Mouse (Mus musculus): ENCODE results near the gene Ddx23.
A peak's percentile ranks its signal among the peaks of the same experiment; 100 is the strongest.

Ddx23 gene

DNA sequence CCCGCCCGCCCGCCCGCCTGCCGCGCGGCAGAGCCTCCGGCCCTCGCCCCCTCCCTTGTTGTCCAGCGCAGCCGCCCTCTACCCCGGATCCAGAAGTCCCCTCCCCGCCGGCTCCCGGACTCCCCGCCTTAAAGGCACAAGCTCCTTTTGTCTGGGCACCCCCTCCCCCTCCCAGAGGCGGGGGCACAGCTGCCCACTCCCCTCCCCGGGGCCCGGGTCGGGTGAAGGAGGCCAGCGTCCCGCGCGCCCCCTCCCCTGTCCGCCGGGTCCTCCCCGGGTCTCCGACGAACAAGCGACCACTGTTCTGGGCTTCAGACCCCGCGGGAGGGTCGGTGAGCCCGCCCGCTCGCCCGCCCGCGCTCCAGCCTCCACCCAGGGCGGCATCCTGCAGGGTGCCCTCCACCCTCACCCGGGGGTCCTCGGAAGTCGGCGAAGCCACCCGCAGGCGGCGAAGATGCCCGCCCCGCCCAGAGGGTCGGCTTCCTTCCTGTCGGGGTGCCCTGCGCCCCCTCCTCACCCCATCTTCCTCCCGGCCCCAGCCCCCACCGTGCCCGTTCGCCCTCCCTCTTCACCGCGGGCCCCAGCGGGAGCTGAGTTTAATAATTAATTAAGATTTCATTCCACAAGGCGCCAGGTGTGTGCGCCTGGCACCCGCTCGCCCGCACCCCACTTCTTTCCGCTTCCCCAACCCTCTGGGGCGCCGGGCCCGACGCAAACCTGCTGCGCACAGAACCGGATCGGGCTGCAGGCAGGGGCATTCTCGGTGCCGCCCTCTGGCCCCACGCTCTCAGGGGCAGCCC, 53.2 kb downstream of the Ddx23 start, which contains the start of gene Adcy6:
Gene Adcy6, minus strand, starts transcription at position 746 of the 800 bp plus-strand sequence.
- peak; percentile 66 for DNase-seq (ENCODE audit: extremely low read depth, insufficient read length, low spot score)

DNA sequence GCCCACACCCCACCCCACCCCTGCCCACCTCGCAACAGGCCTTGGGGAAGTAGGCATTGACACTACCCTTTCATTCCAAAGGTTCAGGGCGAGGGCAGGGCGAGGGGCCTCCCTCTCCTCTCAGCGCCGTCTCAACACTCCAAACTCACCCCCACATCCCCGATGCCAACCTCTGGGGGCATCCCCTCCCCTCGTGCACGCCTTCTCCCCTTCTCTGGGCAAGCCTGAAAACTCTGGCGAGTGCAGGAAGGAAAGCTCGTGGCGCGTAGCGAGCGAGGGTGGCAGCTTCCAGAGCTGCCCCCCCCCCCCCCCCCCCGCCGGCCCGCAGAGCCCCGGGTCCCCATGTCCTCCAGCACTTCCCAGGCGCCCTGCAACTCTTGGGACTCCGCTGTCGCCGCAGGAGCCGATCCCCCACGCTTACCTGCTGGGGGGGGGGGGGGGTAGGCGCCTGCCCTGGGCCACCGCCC, 53.9 kb downstream of the Ddx23 start:
- DNase-seq (ENCODE audit: extremely low read depth, insufficient read length, low spot score), result peak; percentile 66

DNA sequence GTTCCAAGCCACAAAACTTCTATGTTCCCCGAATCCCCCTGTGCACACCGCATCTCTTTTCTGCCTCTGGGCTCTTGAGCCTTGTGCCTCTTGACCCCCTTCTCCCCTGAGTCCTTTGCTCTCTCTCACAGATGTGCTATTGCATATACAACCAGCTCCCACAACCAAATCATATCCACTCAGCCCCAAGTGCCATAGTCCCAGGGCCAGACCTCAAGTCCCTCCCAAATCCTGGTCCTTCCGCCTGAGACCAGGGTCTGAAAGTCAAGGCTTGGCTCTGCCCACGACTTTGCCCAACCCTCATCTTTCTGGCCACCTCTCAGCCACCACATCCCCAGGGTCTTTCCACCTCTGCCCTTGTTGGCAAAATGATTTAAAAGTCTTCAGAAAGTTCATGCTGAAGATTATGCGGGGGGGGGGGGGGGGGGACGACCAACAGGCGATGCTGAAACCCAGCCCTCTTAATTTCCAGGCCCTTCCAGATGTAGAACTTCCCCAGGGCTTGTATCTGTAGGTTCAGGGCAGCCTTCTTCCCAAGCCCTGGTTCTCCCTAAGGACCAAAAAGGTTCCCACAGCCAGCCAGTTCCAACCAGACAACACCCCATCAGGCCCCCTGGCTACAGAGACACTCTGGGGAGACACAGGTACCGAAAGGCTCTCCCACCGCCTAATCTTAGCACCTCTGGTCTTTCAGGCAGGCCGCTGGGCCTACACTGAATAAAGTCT, 54.5 kb downstream of the Ddx23 start:
- DNase-seq (ENCODE audit: extremely low read depth, insufficient read length, low spot score), result peak; percentile 50

DNA sequence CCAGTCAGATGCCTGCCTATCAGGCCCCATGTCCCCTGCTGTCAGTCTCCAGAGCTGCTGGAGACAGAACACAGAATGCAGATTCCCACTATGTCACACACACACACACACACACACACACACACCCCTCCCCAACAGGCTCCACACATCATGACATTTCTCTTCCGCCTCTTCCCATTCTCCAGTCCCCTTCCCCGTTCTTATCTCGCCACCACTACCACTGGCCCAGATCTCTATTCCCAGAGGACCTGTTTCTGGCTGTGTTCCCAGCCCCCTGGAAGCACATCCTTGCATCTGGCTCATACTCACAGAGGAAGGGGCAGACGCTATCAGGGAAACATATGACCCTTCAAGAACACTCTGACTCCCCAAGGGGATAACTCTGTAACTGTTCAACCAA, 55.1 kb downstream of the Ddx23 start:
- no peak for DNase-seq (ENCODE audit: extremely low read depth, insufficient read length, low spot score)

DNA sequence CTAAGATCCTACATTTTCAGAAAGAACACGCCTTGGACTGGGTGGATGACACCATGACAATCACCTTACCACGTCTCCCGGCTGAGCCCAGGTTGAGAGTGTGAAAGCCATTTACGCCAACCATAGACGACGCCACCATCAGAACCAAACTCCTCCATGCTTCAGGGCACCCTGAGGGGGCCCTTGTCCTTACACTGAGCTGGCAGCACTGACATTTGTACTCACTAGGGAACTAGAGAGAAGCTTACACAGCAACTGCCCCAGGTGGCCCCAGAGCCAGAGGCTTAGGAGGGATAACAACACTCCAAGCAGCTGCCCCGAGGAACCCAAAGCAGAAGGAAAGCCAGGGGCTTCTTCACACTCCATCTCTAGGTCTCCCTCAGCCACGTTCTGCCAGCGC, 56.0 kb downstream of the Ddx23 start:
- no peak for DNase-seq (ENCODE audit: extremely low read depth, insufficient read length, low spot score)

DNA sequence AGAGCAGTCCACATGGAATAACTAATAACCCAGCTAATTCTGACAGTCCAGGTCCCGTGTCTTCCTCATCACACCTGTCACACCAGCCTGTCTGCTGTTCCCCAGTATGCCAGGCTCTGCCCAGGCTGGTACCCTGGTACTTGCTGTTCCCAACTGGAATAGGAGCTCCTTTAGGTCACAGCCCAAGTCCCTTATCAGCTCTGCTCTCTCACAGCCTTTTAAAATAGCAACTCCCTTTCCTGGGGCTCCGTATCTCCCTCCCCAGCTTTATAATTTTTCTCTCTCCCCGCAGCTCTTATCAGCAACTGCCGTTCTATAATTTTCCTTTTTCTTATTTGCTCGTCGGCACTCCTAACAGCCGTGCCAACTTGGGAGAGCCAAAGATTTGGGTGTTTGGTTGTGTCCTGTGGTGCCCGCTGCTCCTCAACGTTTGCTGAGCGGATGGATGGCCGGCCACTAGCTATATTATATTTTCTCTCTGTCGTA, 56.6 kb downstream of the Ddx23 start:
- no peak for DNase-seq (ENCODE audit: extremely low read depth, insufficient read length, low spot score)

DNA sequence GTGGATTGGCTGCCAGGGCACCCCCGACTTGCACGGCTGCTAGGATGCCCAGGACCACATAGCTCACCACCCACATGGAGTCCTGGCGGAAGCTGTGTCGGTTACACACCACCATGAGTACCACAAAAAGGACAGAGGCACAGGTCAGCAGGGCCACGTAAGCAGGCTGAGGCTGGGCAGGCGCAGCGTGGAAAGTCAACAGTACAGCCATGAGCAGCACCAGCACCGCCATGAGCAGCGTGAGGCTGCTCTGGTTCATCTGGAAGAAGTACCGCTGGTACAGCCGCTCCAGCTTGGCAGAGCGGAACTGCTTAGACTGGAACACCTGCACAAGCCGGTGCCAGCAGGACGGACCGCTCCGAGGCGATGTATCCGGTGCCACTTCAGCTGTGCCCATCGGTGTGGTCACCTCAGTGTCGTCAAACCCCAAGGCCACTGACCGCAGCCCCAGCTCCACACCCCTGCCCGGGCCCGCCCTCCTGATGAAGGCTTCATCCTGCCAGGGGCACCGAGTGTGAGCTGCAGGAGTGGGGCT, 58.6 kb downstream of the Ddx23 start:
- DNase-seq (ENCODE audit: extremely low read depth, insufficient read length, low spot score), result no peak

DNA sequence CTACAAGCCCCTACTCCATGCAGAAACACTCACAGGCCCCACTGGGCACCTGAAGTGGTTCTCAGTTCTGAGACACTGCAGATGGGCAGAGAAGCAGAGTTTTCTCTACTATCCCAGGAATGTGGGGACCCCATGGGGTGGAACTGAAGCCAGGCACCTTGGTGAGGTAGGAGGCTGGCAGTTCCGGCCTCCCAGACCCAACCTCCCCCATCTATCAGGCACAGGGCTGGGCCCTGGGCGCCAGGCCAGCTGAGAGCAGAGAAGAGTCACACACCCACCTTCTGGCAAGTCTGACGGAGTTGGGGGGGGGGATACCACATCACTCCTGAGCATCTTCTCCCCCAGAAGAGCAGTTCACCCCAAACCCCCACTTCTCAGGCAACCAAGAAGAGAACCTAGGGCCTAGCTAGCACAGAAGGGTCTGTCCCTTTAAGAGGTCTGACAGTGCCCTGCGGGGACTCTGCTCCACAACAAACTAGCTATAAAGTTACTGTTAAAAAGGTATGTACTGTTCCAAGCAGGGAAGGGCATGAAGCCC, 59.7 kb downstream of the Ddx23 start:
- no peak for DNase-seq (ENCODE audit: extremely low read depth, insufficient read length, low spot score)

DNA sequence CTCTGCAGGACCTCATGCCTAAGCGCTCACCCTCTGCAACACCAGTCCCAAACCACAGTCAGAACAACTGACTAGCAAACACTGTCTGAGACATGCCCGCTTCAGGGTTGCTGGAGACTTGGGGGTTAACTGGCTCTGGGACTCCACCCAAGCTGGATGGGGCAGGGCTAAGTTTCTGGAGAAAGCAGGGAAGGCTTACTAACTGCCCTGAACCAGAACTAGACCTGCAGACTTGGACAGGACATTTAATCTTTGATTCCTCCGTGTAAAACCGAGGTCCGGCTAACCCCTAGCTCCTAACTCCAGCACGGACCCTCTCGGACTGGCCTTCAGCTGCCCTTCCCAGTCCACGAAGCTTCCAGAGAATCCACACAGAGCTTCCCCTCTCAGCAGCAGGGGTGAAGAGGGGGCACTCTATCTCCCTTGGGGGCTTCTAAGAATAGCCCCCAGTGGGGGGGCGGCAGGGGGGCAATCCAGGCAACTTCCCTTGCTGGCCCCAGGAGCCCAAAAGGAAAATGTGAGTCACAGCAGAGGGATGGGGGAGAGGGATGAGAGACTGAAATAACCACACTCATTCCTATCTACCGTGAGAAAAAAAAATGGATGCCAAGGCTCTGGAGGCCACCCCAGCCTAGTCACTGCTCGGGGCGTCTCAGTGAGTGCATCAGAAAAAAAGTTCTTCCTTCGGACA, 60.4 kb downstream of the Ddx23 start:
- DNase-seq (ENCODE audit: extremely low read depth, insufficient read length, low spot score), result no peak

DNA sequence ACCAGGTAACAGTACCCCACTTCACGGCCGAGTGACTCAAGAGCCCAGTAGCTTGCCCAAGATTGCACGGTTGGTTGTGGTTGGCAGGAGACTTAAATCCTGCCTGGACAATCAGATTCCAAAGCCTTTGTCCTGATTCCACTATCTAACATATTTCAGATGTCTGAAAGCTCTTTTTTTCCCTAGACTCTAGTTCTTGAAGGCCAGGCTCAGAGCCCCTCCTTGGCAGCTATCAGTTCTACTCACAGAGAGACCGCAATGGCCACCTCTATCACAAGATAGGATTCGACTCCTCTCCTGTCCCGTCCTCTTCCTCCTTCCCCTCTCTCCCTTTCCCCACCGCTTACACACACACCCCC, 60.9 kb downstream of the Ddx23 start:
- no peak for DNase-seq (ENCODE audit: extremely low read depth, insufficient read length, low spot score)

DNA sequence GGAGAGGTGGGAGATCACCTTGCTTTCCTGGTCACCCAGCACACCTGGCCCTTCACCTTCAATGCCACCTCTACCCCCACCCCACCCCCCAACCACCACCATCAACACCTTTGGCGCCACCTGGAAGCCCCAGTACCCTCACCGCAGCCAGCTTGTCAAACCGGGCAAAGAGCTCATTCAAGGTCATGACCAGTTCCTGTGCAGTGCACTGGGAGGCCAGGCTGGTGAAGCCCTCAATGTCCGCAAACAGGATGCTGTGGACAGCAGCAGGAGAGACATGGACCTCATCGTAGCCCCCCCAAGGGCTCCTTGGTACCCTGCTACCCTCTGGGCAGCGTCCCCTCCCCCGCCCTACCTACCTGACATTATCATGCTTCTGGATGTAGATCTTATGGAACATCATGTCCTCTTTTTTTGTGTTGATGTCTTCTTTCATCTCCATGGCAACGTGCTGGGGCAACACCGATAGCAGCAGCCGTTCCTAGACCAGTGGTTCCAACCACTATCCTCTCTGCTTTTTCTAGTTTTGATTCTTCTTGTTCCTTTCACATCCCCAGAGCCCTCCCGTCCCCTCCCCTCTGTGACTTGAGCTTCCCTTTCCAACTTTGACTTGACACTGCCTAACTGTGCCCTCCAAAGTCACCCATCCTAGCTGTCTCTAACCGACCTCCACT, 62.5 kb downstream of the Ddx23 start:
- DNase-seq (ENCODE audit: extremely low read depth, insufficient read length, low spot score), result no peak

DNA sequence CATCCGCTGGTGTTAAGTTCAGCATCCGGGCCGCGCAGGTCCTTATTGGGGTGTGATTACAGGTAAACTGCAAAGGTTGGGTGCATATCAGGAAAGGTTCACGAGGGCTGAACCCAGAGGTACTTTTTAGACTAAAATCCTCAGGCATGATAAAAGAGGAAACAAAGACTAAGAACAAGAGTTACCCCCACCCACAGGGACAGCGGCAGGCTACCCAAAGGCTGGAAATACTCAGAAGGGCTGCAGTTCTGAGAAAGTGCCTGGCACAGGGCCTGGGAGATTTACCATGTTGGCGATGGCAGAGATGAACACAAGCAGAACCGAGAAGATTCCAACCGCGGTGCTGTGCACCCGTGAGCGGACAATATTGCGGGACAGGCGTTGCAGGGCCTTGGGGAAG, 66.1 kb downstream of the Ddx23 start:
- DNase-seq (ENCODE audit: extremely low read depth, insufficient read length, low spot score), result no peak
